Mouse (Mus musculus): ENCODE measurements around the gene Nudt19. TPM values are rescaled to one million over a fixed set of nuclear protein-coding genes. Genes with fewer than 3 reads are reported as not detected.

Gene Nudt19
- 202 and 203 TPM in 2 replicates for polyA plus RNA-seq (2021; fragmentation: Nextera tagmentation)
- long read RNA-seq, experiment 1, transcript Nudt19-203 (3 exons, 733 nt): minor isoform, 9 of 398 reads
- long read RNA-seq, experiment 1, transcript Nudt19-201 (3 exons, 2,298 nt): major isoform, 383 of 398 reads
- long read RNA-seq, experiment 1, partial matches to known transcripts: 0 of 398 reads
- long read RNA-seq, experiment 1, other reads (novel, unspliced or antisense): 5 of 398 reads
- long read RNA-seq, experiment 2, transcript Nudt19-203 (3 exons, 733 nt): minor isoform, 9 of 739 reads
- long read RNA-seq, experiment 2, transcript Nudt19-201 (3 exons, 2,298 nt): major isoform, 728 of 739 reads
- long read RNA-seq, experiment 2, partial matches to known transcripts: 0 of 739 reads
- long read RNA-seq, experiment 2, other reads (novel, unspliced or antisense): 1 of 739 reads

DNA sequence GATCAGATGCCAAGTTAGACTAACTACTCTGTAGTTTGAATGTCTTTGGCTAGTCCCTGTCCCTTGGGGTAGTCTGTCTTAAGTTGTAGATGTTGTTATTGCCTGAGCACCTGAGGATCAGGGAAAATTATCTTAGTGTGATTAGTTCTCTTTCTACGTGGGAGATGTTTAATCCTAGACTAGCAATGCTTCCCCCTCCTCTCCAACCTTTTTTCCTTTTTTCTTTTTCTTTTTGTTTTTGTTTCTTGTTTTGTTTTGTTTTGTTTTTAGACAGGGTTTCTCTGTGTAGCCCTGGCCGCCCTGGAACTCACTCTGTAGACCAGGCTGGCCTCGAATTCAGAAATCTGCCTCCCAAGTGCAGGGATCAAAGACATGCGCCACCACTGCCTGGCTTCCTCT, at the start of gene Nudt19:
Gene Nudt19, minus strand, starts transcription at position 100 of the 399 bp plus-strand sequence.

DNA sequence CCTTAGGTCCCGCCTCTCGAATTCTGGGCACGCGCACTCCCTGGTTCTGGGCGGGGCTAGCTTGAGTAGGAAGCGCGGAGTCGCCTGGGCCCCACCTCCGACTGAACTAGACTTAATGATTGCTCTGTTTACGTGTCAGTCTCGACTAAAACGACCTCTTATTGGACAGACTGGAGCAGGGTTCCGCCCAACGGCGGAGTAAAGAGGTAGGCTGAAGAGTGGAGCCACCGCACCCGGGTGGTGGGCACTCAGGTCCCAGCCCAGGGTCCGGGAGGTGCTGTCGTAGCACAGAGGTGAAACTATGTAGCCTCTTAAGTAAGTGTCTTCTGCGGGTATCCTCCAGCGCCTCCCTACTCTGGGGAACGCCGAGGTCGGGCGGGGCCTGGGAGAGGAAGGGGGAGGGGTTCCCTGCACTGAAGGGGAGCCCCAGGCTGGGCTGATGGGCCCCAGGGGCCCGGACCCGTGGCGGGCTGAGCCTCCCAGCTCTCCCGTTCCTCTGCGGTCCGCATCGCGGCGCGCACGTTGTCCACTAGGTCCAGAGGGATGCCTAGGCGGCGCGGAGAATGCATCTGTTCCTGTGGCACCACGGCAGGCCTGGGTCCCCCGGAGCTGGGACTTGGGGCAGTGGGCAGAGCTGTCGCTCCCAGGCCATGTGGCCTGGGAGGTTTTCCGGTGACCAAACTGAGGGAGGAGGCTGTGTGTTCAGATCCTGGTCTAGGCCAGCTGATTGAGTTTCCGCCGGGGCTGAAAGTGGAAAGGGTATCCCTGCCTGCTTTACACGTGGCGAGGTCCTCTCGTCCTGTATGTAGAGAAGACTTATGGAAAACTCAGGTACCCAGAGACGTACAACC, 30.2 kb upstream of the Nudt19 start, which contains the start of gene Ankrd27:
Gene Ankrd27, plus strand, starts transcription at position 190 of the 851 bp plus-strand sequence.

DNA sequence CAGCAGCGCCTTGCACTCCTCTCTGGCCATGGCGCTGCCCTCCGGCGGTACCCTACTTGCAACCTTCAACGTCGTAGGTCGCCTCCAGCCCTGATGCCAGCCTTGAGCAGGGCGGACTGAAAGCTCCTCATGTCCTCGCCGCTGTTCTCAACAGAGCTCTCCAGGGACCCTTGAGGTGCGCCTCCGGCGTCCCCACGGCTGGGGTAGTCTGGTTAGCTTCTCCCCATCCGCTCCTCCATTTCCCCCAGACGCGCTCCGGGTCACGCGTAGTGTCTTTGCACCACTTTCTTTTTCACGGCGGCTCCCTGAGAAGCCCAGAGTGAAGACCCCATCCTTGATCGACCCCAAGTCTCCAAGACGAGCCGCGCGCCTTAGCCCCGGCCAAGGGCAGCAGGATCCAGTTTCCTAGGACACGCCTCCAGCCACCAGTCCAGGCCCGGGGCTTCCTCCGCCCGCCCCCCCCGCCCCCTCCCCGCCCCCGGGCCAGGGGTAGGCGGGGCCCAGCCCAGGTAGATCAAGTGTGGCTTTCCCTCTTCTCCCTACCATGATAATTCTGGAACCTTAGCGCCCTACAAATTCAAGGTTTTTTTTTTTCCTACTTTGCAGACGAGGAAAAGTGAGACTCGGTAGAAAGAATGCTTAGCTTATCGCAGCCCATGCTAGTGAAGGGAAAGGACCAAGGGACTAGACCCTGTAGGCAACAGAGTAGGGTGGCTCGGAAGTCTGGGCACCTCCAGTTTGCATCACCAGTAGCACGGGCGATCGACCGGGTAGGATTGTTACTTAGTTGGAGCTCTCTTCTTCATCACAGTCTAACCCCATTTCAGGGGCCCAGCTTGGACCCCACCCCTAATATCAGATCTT, 29.3 kb upstream of the Nudt19 start, which contains the start of gene Rgs9bp:
Gene Rgs9bp, minus strand, starts transcription at position 392 of the 864 bp plus-strand sequence.

DNA sequence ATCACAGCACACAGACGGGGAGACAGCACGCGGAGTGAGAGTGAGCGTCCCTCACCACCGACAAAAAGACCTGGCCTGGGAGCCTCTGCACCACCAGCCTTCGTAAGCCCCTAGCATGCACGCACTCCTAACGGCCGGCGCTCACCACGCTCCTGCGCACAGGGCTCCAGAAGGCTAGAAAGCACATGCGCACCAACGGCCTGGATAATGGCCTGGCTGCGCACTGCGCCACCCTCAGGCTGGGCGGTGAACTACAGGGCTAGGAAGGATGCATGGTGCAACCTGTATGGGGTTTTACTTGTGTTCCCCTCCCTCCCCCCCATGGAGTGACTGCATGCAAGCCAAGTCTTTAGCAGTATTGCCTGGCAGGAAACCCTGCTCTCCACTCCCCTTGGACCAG, 18.5 kb downstream of the Nudt19 start, which contains the start of gene Tdrd12:
Gene Tdrd12, minus strand, starts transcription at position 184 of the 400 bp plus-strand sequence.

Other genes with a start within 250 kb of the Nudt19 start
- 14.7 and 15.1 TPM in 2 replicates for gene Gpatch1, start 237.9 kb downstream of the Nudt19 start, polyA plus RNA-seq (2021; fragmentation: Nextera tagmentation)
- 6.8 and 7.3 TPM in 2 replicates for gene Rhpn2, start 222.1 kb downstream of the Nudt19 start, polyA plus RNA-seq (2021; fragmentation: Nextera tagmentation)
- gene Faap24, start 159.5 kb downstream of the Nudt19 start, polyA plus RNA-seq (2021; fragmentation: Nextera tagmentation): 8.5 and 9.7 TPM in 2 replicates
- 6.3 and 6.9 TPM in 2 replicates for gene Cep89, start 159.3 kb downstream of the Nudt19 start, polyA plus RNA-seq (2021; fragmentation: Nextera tagmentation)
- not detected in 2 replicates for gene Slc7a9, start 107.5 kb downstream of the Nudt19 start, polyA plus RNA-seq (2021; fragmentation: Nextera tagmentation)
- 0.33 and 0.55 TPM in 2 replicates for gene Tdrd12, start 18.6 kb downstream of the Nudt19 start, polyA plus RNA-seq (2021; fragmentation: Nextera tagmentation)
- 0.01 TPM in 1 of 2 replicates, not detected in the other for gene Rgs9bp, start 29.3 kb upstream of the Nudt19 start, polyA plus RNA-seq (2021; fragmentation: Nextera tagmentation)
- gene Ankrd27, start 29.9 kb upstream of the Nudt19 start, polyA plus RNA-seq (2021; fragmentation: Nextera tagmentation): 8.3 and 9.3 TPM in 2 replicates
- 245 and 261 TPM in 2 replicates for gene Pdcd5, start 91.2 kb upstream of the Nudt19 start, polyA plus RNA-seq (2021; fragmentation: Nextera tagmentation)
- 16.5 and 20.1 TPM in 2 replicates for gene Dpy19l3, start 198.2 kb upstream of the Nudt19 start, polyA plus RNA-seq (2021; fragmentation: Nextera tagmentation)
- 2.4 and 2.6 TPM in 2 replicates for gene Zfp507, start 246.7 kb upstream of the Nudt19 start, polyA plus RNA-seq (2021; fragmentation: Nextera tagmentation)

Measured in layer of hippocampus, adult 6 months (tissue).